Mouse (Mus musculus) heart, postnatal 36 days (tissue): ENCODE data around the gene Crybb1. TPM values are rescaled to one million over a fixed set of nuclear protein-coding genes. Genes with fewer than 3 reads are reported as not detected.

ENCODE experiments used
- DNase-seq, 2 experiments: peaks; one replicate each; pipeline ENCODE4 v3.0.0; 2021 to 2022
- intact Hi-C: fragments of 180-260 bp; cut with DNase I; formaldehyde crosslinking; loops from one replicate; pipeline ENCODE4 v1.15.1; 2025
- total RNA-seq, 2 experiments: library from RNA; stranded (reverse); gene quantifications; 2 replicates each; pipeline ENCODE4 v1.2.3; 2021

The Crybb1 gene
- total RNA-seq, result 1 to 10 TPM in 1 of 2 experiments, under 1 TPM in 1; 0.80 to 3.4 TPM

DNA sequence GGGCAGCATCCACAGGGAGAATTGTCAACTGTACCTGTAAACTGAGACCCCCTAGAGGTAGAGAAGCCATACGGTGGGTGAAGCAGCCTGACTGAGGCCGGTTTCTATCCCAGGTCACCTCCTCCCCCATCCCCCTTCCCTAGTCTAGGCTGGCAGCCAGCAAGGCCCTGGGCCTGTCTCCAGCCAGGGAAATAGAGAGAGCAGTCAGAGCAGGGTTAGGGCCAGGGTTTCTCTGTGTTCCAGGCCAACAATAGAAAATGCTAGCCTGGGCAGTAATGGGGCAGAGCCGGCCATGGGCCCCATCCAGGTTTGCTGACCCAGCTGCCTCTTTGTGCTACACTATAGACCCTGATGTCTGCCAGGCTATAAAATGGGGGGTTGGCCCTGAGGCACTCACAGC lies at the start of gene Crybb1:
Gene Crybb1, plus strand, starts transcription at position 390 of the 400 bp plus-strand sequence.
- intact Hi-C loops, result no loop called here
- peak; percentile 71 to 75 for DNase-seq

DNA sequence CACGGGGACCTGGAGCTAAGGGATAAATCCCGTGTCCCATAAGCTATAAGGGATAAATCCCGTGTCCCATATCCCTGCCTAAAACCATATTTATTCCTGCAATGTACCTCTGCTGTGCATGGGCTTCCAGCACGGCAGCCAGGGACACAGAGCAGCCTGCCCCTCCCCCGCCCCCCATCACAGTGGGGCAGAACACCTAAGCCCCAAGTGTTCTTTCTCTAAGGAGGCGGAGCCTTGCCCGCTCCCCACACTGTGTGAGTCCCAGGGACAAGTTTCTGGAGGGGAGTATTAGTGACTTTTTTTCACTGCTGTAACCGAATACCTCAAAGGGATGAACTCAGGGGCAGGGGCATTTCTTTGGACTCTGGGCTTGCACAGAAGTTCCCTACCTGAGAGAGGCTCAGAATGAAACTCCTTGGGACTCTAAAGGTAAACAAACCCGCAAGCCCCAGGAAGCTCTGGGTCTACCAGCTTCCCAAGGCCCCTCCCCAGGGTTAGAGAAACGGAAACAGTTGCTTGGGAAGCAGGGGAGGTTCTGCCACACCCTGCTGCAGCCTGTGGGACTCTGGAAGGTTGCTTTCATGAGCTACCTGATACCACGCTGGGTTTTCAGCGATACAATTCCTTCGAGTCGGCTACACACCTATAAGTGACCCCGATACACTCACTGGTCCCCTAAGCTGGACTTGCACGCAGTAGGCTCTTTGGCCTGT lies 48.9 kb upstream of the Crybb1 start:
- DNase-seq, result no peak
- intact Hi-C loops, result no loop called here

- intact Hi-C loops, result no loop called here
- DNase-seq, result no peak
Observed at GRCm38 (mm10) chr5:112208321-112208720, 47.3 kb upstream of the Crybb1 start.

- peak; percentile 48 to 66 for DNase-seq
- intact Hi-C loops, result loop anchor here (5.0 kb wide), 1 partner anchor 217 kb away; no protein-coding TSS in a partner anchor
Observed at GRCm38 (mm10) chr5:112210104-112210503, 45.5 kb upstream of the Crybb1 start.

DNA sequence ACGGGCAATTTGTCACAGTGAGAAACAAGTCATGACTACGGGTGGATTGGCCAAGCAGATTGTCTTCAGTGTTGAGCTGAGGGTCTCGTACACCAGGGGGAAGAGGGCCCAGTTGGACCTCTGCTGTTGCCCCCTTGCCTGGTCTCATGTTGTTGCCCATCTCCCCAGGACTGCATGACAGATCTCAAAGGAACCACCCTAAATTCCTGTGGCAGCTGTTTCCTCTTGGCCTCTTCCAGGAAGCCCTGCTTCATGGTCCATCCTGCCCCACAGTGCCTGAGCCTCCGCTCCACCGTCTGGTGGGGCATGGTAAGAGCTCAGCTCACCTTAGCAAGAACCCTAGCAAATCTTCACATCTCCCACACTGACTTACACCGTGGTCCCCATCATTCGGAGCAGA lies 43.7 kb upstream of the Crybb1 start:
- intact Hi-C loops, result loop anchor here (5.0 kb wide), 1 partner anchor 215 kb away; no protein-coding TSS in a partner anchor
- DNase-seq, result no peak

DNA sequence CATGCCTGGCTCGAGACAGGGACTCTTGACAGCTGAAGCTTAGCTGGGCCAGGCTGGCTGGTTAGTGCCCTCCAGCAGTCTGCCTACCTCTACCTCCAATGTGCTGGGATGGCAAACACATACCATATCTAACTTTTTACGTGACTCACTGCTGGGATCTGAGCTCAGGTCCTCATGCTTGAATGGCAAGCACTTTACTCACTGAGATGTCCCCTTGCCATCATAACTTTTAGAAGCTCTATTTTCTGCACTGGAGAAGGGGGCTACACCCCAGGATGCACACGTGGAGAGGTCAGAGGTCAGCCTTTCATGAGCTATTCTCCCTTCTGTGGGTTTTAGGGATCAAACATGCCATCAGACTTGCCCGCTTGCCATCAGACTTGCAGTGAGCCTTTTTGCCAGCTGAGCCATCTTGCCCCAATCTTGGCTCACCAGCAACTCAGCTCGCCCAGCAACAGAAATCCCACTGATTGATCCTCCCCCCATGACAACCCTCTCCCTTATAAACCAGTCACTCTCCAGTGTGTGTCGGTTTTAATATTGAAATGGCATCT lies 42.8 kb upstream of the Crybb1 start:
- no peak for DNase-seq
- intact Hi-C loops, result loop anchor here (5.0 kb wide), 1 partner anchor 215 kb away; no protein-coding TSS in a partner anchor

DNA sequence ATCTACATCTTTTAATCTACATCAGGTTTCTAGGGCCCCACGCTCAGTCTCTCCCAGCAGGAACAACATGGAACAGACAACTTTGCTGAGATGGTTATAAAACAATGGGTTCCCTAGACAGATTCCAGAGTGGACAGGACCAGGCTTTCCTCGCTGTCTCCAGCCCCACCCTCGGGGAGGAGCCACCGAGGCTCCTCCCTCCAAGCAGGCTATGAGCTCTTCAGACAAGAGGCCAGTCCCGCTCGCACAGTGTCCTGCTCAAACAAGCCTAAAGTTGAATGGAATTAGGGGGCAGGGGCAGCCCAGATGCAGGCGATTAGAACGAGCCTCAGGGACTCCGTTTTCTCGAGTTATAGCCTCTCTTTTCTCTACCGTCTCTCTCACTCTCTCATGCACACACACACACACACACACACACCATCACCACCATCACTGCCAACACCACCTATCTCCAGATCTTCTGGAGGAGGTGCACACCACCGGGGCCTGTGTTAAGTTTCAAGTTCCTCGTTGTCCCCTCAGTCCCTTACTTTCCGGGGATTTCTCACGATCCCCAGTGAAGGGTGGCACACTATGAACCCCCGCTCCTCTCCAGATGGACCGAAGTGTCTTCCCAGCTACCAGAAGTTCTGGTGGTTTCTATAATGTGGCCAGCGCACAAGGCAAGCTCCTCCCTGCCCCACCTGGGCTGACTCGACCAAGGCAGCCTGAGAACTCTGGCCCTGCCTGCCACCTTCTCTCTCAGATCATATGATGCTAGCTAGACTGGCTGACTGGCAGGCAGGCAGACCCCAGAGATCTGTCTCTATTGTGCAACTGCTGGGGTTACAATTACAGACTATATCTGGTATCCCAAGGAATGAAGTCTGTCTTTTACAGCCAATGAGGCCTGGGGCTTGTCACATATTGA lies 42.0 kb upstream of the Crybb1 start:
- intact Hi-C loops, result loop anchor here (5.0 kb wide), 1 partner anchor 214 kb away; no protein-coding TSS in a partner anchor
- DNase-seq, result no peak

- intact Hi-C loops, result loop anchor here (5.0 kb wide), 1 partner anchor 213 kb away; no protein-coding TSS in a partner anchor
- DNase-seq, result peak; percentile 33 to 67
Observed at GRCm38 (mm10) chr5:112214419-112214818, 41.2 kb upstream of the Crybb1 start.

DNA sequence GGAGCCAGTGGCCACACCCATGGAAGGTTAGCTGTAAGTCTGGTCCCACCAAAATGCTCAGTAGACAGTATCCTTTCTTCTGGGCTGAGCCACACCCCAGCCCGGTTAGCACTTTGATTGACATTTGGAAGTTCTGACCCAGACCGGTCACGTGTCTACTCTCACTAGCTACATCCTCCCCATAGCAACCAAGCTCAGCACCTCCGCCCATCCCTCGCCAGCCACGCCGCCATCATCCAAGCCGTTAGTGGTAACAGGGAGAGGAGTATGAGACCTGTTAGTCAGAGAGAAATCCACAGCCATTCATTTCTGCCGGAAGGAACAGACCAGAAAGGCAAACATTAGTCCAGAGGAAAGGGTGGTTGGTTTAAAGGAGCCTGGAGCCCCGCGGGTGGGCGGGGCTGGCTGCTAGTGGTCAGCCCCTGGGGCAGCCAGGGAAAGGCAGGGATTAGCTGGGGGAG lies 40.3 kb upstream of the Crybb1 start:
- intact Hi-C loops, result no loop called here
- no peak for DNase-seq

- DNase-seq, result no peak
- intact Hi-C loops, result no loop called here
Observed at GRCm38 (mm10) chr5:112215801-112216251, 39.8 kb upstream of the Crybb1 start.

- intact Hi-C loops, result no loop called here
- DNase-seq, result no peak
Observed at GRCm38 (mm10) chr5:112216335-112216734, 39.3 kb upstream of the Crybb1 start.

GRCm38 (mm10) chr5:112217031-112217430 lies 38.6 kb upstream of the Crybb1 start:
- intact Hi-C loops, result no loop called here
- no peak for DNase-seq

DNA sequence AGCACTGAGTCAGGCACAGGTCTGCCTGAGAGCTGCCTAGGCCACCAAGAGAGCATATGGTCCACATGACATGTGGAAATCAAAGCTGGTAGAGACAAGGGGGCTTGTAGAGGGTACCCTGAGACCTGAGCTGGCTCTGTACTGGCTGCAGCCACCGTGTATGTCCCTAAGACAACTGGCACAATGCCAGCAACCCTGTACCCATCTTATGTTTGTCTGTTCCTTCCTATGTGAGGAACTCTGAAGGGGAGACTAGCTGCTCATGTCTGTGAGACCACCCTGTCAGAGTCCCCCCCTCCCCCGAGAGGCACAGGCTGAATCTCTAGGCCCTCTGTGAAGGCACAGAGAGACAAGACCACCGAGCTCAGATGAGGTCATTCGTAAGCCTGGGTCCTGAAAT lies 36.9 kb upstream of the Crybb1 start:
- DNase-seq, result no peak
- intact Hi-C loops, result no loop called here

GRCm38 (mm10) chr5:112219398-112219797 lies 36.2 kb upstream of the Crybb1 start:
- no peak for DNase-seq
- intact Hi-C loops, result no loop called here

DNA sequence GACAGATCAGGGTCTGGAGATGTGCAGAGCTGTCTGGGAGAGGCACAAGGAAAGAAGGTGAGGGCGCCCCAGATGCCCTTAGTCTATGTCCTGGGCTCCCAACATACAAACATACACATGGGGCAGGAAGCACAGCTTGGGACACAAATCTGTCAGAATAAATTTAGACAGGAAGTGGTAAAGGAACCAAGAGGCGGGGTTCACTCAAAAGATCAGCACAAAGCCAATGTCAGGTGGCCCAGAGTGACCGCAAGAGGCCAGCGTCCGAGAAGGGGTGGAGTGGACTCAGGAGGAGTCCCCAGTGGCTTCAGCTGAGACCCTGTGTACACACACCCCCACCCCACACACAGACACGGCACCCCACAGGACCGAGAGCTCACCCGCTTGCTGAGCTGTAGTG lies 35.4 kb upstream of the Crybb1 start:
- no peak for DNase-seq
- intact Hi-C loops, result no loop called here

- intact Hi-C loops, result no loop called here
- DNase-seq, result no peak
Observed at GRCm38 (mm10) chr5:112225591-112225990, 30.0 kb upstream of the Crybb1 start.

DNA sequence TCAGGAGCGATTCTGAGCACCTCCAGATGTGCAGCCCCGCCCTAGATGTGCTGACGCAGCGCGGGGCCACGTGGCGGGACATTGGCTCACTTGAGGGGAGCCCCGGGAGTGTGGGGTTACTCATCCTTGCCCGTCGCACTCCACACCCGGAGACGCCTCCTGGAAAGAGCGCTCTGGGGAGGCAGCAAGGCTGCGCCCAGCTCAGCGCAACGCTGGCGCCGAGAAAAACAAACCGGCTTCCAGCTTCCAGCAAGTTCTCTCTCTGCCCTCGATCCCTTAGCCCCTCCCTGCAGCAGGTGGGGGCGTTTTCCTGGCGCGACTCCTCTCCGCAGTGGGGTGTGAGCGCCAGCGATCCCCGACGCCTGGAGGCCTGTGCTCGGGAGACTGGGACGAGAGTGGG lies 28.3 kb upstream of the Crybb1 start:
- intact Hi-C loops, result no loop called here
- no peak for DNase-seq

GRCm38 (mm10) chr5:112227898-112228239 lies 27.7 kb upstream of the Crybb1 start:
- intact Hi-C loops, result no loop called here
- no peak for DNase-seq

GRCm38 (mm10) chr5:112228240-112229076 lies 27.2 kb upstream of the Crybb1 start:
- no peak for DNase-seq
- intact Hi-C loops, result no loop called here

- intact Hi-C loops, result no loop called here
Observed at GRCm38 (mm10) chr5:112235806-112236205, 19.8 kb upstream of the Crybb1 start.

More at GRCm38 (mm10) chr5:112235806-112236205, 19.8 kb upstream of the Crybb1 start:
- no peak for DNase-seq
